Mouse (Mus musculus) left cerebral cortex, adult 2 months (tissue): ENCODE measurements around the gene Crybb2. TPM values are rescaled to one million over a fixed set of nuclear protein-coding genes. Genes with fewer than 3 reads are reported as not detected.

ENCODE experiments used
- DNase-seq, 2 experiments: peaks; one replicate each; pipeline ENCODE4 v3.0.0; 2021 to 2022; ENCODE audit warnings: low spot score in 2 of 2, mixed read lengths in 1 of 2; ENCODE audit errors: extremely low spot score in 1 of 2
- H3K27ac ChIP-seq: fragments of 200-600 bp; 2 replicates; pipeline ENCODE4 v1.8.1; 2022
- H3K4me3 ChIP-seq: fragments of 200-600 bp; 2 replicates; pipeline ENCODE4 v1.8.1; 2022
- CTCF ChIP-seq: fragments of 200-600 bp; IDR thresholded peaks from 2 replicates; pipeline ENCODE4 v1.8.1; 2022; ENCODE audit warnings: antibody characterized with exemption, mild to moderate bottlenecking, moderate library complexity
- intact Hi-C: fragments of 180-260 bp; cut with DNase I; formaldehyde crosslinking; loops from one replicate; pipeline ENCODE4 v1.15.1; 2025
- total RNA-seq, 2 experiments: library from RNA; stranded (reverse); gene quantifications; 2 replicates each; pipeline ENCODE4 v1.2.3; 2021

Crybb2 gene
- total RNA-seq, 2 experiments from 2014 or later, result not detected

- peak overlapping the region; percentile 48; the same call in 1 of the 2 replicates for H3K27ac ChIP-seq
- no peak for TF ChIP-seq CTCF
- intact Hi-C loops, result loop anchor here (2.0 to 10.0 kb wide), 3 partner anchors 35 to 618 kb away; partner anchors contain the start of genes Grk3 and Sez6l
- H3K4me3 ChIP-seq, result no peak overlapping the region
- DNase-seq, result peak in 1 of 2 experiments; percentile 23
Measured at GRCm38 (mm10) chr5:113049876-113050275, 20.0 kb downstream of the Crybb2 start.

GRCm38 (mm10) chr5:113045511-113046273 is 24.2 kb downstream of the Crybb2 start:
- intact Hi-C loops, result no loop called here
- no peak for TF ChIP-seq CTCF
- peak overlapping the region; percentile 54; the same call in 1 of the 2 replicates for H3K27ac ChIP-seq
- no peak overlapping the region for H3K4me3 ChIP-seq
- no peak for DNase-seq

DNA sequence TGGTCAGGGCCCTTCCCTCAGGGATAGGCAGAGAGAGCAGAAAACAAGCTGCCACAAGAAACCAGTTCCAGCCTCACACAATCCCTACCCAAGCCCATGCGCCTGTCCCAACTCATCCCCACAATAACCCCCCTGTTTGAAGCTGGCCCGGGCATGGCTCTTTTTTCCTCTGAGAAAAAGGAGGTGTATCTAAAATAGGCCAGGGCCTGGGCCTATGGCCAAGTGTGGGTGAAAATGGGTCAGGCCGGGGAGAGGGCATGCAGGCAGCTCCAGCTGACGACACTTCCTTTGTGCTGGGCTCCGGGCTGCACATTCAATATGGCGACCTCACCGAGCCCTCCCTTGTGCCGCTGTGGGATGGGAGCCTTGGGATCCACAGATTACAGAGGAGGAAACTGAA is 26.4 kb downstream of the Crybb2 start:
- no peak overlapping the region for H3K4me3 ChIP-seq
- peak overlapping the region; percentile 69 for H3K27ac ChIP-seq
- DNase-seq, result peak; percentile 49 to 63
- TF ChIP-seq CTCF, result no peak
- intact Hi-C loops, result no loop called here

DNA sequence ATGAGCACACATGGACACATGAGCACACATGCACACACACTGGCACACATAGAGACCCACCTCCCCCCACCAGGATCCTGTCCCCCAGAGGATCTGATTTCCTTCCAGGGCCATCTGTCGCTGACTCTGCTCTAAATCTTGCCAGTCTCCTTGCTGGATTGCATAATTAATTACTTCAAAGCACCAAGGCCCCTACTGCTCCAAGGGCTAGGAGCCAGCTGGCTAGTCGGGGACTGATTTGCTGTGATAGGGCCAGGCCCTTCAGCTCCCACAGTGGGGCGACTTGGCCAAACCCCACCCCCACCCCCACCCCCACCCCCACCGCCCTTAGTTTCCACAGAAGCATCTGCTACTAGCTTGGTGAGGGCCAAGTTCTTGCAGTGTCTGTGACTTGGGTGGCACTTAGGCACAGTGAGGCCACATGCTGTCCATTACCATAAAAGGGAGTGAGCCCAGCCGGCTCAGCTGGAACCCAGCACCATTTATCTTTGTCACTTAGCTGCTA is 28.3 kb downstream of the Crybb2 start:
- intact Hi-C loops, result no loop called here
- Histone ChIP-seq H3K27ac (peak overlapping the region; percentile 54), H3K4me3 (no peak overlapping the region)
- DNase-seq, result peak; percentile 45 to 56
- no peak for TF ChIP-seq CTCF

DNA sequence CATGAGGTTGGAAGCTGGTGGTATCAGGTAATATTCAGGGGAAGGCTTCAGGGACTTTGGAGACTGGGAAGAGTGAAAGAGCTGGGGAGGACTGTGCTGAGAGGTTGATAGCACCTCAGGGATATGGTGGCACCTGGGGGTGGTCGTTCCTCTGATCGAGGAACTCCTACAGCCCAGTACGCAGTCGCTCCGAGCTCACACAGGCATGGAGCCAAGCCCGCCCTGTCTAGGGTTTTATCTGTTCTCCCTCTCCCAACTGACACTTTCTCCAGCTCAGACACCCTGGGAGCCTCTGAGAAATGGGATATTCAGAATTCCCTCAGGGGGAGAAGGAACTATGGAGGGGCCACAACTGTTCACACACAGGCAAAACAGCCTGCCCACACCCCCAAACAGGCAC is 29.1 kb downstream of the Crybb2 start:
- TF ChIP-seq CTCF, result no peak
- intact Hi-C loops, result no loop called here
- Histone ChIP-seq H3K27ac (peak overlapping the region; percentile 53), H3K4me3 (no peak overlapping the region)
- DNase-seq, result peak in 1 of 2 experiments; percentile 49

- Histone ChIP-seq H3K27ac (peak overlapping the region; percentile 44; the same call in 1 of the 2 replicates), H3K4me3 (no peak overlapping the region)
- no peak for DNase-seq
- no peak for TF ChIP-seq CTCF
- intact Hi-C loops, result no loop called here
Measured at GRCm38 (mm10) chr5:113038601-113039000, 31.3 kb downstream of the Crybb2 start.

- intact Hi-C loops, result loop anchor here (2.0 kb wide), 1 partner anchor 17 kb away; no protein-coding TSS in a partner anchor
- DNase-seq, result no peak
- no peak for TF ChIP-seq CTCF
- H3K27ac ChIP-seq, result 0 out of 2 replicates have a peak overlapping the region, but pooled peaks have one; percentile 10
- no peak overlapping the region for H3K4me3 ChIP-seq
Measured at GRCm38 (mm10) chr5:113035094-113036047, 34.5 kb downstream of the Crybb2 start.

DNA sequence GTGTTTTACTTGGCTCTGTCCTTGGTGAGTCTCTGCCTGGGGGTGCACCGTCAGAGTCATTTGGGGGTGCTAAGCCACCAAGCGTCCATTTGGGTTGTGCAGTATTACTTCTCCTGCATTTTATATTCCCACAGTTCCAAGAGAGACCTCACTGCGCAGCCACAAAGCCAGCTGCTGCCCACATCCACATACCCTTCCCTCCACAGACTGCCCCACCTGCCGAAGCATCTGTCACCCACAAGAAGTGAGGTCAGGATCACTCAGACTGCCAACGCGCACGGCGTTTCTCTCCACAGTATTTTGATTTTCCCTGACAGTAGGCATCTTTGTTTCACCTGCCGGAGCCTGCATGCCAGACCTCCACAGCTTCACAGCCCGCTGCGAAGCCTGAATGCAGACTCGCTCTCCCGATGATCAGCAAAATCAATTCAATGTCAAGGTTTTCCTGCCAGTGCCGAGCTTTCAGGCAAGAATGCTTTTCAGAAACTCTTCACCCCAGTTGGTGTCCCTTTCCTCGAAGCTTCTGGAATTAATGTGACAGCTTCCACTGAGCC is 38.6 kb downstream of the Crybb2 start:
- DNase-seq, result no peak
- intact Hi-C loops, result no loop called here
- H3K4me3 ChIP-seq, result no peak overlapping the region
- no peak overlapping the region for H3K27ac ChIP-seq
- no peak for TF ChIP-seq CTCF

- Histone ChIP-seq H3K27ac (no peak overlapping the region), H3K4me3 (no peak overlapping the region)
- no peak for DNase-seq
- TF ChIP-seq CTCF, result no peak
- intact Hi-C loops, result no loop called here
Measured at GRCm38 (mm10) chr5:113030082-113030481, 39.8 kb downstream of the Crybb2 start.

DNA sequence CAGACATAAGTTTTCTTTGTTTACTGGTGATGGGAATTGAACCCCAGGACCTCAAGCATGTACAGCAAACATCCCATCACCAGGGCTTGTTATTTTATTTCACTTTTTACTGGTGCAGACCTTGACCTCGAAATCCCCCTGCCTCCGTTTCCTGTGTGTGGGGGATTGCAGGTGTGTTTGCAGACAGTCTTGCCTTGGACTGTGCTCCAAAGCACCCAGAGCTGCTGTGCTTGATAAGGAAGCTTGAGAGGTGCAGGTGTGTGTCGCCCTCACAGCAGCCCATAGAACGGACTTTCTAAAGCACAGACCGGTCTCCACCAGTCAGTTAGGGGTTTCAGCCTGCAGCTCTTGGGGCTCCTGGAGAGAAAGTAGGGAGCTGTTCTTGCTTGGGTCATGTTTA is 43.2 kb downstream of the Crybb2 start:
- DNase-seq, result no peak
- intact Hi-C loops, result no loop called here
- H3K27ac ChIP-seq, result no peak overlapping the region
- no peak for TF ChIP-seq CTCF
- no peak overlapping the region for H3K4me3 ChIP-seq

- intact Hi-C loops, result no loop called here
- no peak overlapping the region for H3K27ac ChIP-seq
Measured at GRCm38 (mm10) chr5:113024154-113024764, 45.7 kb downstream of the Crybb2 start.

More at GRCm38 (mm10) chr5:113024154-113024764, 45.7 kb downstream of the Crybb2 start:
- no peak for TF ChIP-seq CTCF
- no peak for DNase-seq
- no peak overlapping the region for H3K4me3 ChIP-seq
